Mouse (Mus musculus) brain, embryonic 14.5 days (tissue): ENCODE results near the gene Gli2.

ENCODE experiments used
- CTCF ChIP-seq: fragments of 200-500 bp; IDR thresholded peaks from 2 replicates; pipeline ENCODE4 v1.5.1; 2012; ENCODE audit warnings: inconsistent platforms, mild to moderate bottlenecking, moderate library complexity, borderline replicate concordance; ENCODE audit not compliant: insufficient read depth, insufficient read length; ENCODE audit errors: extremely low read depth
- POLR2A ChIP-seq: fragments of 200-500 bp; IDR thresholded peaks from 2 replicates; pipeline ENCODE4 v1.6.1; 2012; ENCODE audit warnings: mild to moderate bottlenecking, inconsistent platforms, borderline replicate concordance; ENCODE audit not compliant: poor library complexity, insufficient read depth, insufficient read length, severe bottlenecking; ENCODE audit errors: extremely low read depth

GRCm38 (mm10) chr1:118815015-118815414 lies 238.4 kb downstream of the Gli2 start:
- TF ChIP-seq POLR2A (no peak), CTCF (no peak)
